Mouse (Mus musculus) spleen, postnatal 10 days (tissue): ENCODE data around the gene Havcr1.
A peak's percentile ranks its signal among the peaks of the same experiment; 100 is the strongest.
"Not testable (repeated sequence)": the region's sequence is repeated elsewhere in the genome, so short reads cannot be mapped to it uniquely, and the experiment has no call there.

Experiments used
- DNase-seq, 2 experiments: peaks; one replicate each; pipeline ENCODE4 v3.0.0; 2021 to 2022; ENCODE audit warnings: low spot score in 2 of 2

Gene Havcr1

GRCm38 (mm10) chr11:46735076-46735475 lies at the start of gene Havcr1:
Havcr1 (plus strand) TSS chr11:46735080.
- not testable (repeated sequence) for DNase-seq

DNA sequence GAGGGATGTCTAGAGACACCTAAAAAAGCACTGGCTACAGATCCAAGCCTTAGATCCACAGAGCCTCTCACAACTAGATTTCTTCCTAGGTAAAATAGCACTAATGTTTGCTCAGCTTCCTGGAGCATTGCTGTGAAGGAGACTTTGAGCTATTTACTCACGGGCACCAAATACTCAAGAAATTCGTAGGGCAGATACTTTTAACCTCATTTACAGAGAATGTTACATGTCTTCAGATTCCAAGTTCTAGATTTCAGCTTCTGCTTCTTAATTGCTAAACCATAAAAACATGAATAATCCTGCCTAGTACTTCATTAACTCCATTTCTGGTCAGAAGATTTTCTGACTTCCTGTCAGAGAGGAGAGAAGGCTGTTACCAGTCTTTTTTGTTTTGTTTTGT lies 44.7 kb upstream of the Havcr1 start:
- DNase-seq, result no peak

DNA sequence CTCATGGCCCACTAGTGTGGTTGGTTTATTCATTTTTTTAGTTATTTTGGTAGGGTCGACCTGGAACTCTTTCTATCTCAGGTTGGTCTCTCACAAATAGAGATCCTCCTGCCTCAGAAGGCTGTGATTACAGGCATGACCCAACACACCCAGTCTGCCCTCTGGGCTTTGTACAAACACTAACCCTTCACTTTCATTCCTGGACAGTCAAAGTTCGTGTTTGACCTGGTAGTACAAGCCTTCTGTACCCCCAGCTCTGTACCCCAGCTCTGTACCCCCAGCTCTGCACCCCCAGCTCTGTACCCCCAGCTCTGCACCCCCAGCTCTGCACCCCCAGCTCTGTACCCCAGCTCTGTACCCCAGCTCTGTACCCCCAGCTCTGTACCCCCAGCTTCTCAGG lies 39.0 kb upstream of the Havcr1 start:
- not testable (repeated sequence) for DNase-seq

GRCm38 (mm10) chr11:46697433-46698277 lies 37.2 kb upstream of the Havcr1 start:
- no peak for DNase-seq

- no peak for DNase-seq
Measured at GRCm38 (mm10) chr11:46698278-46698655, 36.6 kb upstream of the Havcr1 start.

DNA sequence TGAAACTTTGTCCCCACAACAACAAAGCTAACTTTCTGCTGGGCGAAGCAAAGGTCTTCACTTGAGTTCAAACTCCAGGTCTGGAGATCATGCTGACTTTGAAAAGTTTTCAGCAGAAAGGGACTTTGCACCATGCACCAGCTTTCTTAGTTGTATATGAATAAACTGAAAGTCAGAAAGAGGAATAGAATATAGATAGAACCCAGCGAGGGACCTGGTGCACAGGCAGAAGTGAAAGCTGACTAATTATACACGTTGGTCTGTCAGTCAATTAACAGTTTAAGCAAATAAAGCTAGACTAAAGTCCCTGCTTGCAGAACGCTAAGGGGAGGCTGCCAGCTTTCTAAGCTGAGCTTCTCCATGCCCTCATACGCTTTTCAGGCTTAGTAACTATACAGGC lies 36.0 kb upstream of the Havcr1 start:
- peak in 1 of 2 experiments; percentile 22 for DNase-seq

DNA sequence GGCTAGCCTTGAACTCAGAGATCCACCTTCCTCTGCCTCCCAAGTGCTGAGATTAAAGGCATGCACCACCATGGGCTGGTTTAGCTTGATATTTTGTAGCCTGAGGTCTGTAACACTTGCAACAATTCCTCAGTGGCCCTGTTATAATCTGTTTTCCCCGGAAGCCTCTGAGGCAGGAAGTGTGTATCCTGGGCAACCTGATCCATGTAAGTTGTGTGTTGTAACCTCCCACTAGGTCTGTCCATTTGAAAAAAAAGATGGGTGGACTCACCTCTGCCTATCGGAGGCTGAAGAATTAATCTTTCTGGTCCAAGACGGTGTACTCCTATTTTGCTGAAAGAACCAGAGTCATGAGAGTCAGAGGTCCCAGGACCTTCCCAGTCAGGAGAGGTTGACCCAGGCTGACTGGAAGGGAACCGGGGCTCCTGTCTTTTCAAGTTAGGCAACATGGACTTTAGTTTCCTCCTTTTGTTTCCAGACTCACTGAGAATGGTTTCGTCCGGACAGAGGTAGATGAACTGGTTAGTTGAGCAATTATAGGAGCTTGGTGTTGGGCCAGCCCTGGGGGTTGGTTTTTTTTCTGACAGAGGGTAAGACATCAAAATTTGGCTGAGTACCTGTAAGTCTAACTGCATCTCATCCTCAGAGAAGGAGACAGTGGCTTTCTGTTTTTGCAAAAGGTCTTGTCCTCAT lies 28.1 kb upstream of the Havcr1 start, which contains the start of gene Timd2:
Timd2 (minus strand) TSS at position 398 of the 693 bp plus-strand sequence.
- DNase-seq, result no peak

GRCm38 (mm10) chr11:46731541-46732070 lies 3.3 kb upstream of the Havcr1 start:
- DNase-seq, result no peak

GRCm38 (mm10) chr11:46733242-46733789 lies 1.6 kb upstream of the Havcr1 start:
- peak in 1 of 2 experiments; percentile 19 for DNase-seq

- DNase-seq, result no peak
Measured at GRCm38 (mm10) chr11:46734617-46735016, 263 bp upstream of the Havcr1 start.

GRCm38 (mm10) chr11:46739501-46739900 lies 4.6 kb downstream of the Havcr1 start:
- DNase-seq, result no peak

GRCm38 (mm10) chr11:46740886-46741285 lies 6.0 kb downstream of the Havcr1 start:
- no peak for DNase-seq

GRCm38 (mm10) chr11:46741716-46742115 lies 6.8 kb downstream of the Havcr1 start:
- no peak for DNase-seq

GRCm38 (mm10) chr11:46747996-46748395 lies 13.1 kb downstream of the Havcr1 start:
- no peak for DNase-seq

- no peak for DNase-seq
Measured at GRCm38 (mm10) chr11:46753662-46754061, 18.8 kb downstream of the Havcr1 start.

DNA sequence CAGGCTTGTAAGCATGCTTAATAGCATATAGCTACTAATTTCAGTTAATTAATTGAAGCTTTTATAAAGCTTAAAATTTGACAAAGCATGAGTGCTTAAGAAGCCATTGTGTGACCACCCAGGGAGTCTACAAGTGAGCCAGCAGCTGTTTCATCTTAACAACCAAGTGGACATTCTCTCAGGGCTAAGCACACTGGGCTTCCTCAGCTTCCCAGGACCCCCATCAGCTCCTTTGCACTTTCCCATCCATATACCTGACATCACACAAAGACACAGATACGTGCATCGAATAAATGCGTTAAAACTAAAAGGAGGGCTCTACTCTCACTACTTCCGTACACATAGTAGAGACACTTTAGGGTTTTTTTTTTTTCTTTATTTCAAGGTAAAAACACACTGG lies 19.8 kb downstream of the Havcr1 start:
- DNase-seq, result no peak

DNA sequence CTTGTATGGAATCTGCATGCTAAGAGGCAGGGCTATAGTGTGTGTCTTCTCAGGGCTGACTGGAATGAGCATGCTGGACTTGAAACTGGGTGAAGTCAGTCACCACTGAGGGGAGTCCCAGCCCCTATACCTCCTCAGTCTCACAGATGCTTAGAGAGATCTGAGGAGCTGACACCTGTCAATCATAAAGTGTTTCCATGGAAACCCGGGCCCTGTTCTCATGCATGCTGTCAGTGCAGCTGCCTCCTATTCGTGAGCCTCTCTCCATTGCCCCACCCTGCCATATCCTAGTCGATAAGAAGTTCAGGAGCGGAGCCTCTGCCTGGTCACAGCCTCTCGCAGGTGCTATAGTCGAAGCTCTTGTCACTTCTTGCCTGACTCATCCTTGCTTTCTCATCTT lies 20.8 kb downstream of the Havcr1 start:
- not testable (repeated sequence) for DNase-seq

- no peak for DNase-seq
Measured at GRCm38 (mm10) chr11:46776879-46777278, 42.0 kb downstream of the Havcr1 start.

GRCm38 (mm10) chr11:46779811-46780210 lies 44.9 kb downstream of the Havcr1 start:
- no peak for DNase-seq

DNA sequence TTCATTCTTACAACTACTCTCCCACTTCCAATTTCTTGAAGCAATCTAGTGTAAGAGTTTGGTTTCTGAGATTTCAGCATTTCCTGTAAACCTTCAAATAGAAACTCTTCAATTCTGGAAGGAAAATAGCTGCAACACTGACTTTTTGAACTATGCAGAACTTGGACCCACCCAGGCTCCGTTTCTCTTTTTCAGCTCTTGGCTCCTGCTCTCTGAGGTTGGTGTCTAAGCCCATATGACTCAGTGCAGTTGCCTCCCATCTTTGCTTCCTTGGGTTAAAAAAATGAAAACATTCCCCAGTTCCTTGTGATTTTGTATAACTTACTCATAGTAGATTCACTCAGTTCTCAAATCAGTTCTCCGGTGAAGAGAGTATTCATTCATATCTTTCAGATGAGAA lies 69.6 kb downstream of the Havcr1 start:
- no peak for DNase-seq

- no peak for DNase-seq
Measured at GRCm38 (mm10) chr11:46810511-46810910, 75.6 kb downstream of the Havcr1 start, which contains the start of gene Timd4. Timd4 (plus strand) TSS chr11:46810800.

GRCm38 (mm10) chr11:46817692-46818091 lies 82.8 kb downstream of the Havcr1 start:
- no peak for DNase-seq
